21 mouse cellular contexts compared by ENCODE assay signal in genomic region chr8:127885211-127885610, GRCm38 (mm10).
DNase-seq lines count a peak whose midpoint lies in the region; ATAC-seq and TF ChIP-seq lines count a peak whose summit lies in the region.
"Had no signal": no experiment of that assay in that cellular context is flagged by ENCODE, and none has a peak within 500 bp of the region (broad histone marks: within the 10 kb centered on the region; RNA-seq: fewer than 3 reads in every experiment).

No protein-coding gene starts in this region.

- no peak overlapping the region for H3K4me2 ChIP-seq in lung, embryonic 16.5 days (ENCODE audit: low read depth, low read length)
- H3K4me2 ChIP-seq: embryonic facial prominence, embryonic 12.5 days; forebrain, embryonic 13.5 days; forebrain, embryonic 15.5 days had no signal

- no peak overlapping the region for H3K9ac ChIP-seq in heart, adult 2 months (ENCODE audit: low read depth, low read length)
- no peak overlapping the region for H3K9ac ChIP-seq in lung, embryonic 16.5 days (ENCODE audit: low read length)
- no peak overlapping the region for H3K9ac ChIP-seq in ES-E14 (ENCODE audit: insufficient read depth, low read depth, low read length, poor library complexity, severe bottlenecking)
- H3K9ac ChIP-seq: embryonic facial prominence, embryonic 12.5 days; forebrain, embryonic 13.5 days; forebrain, embryonic 15.5 days; forebrain, postnatal 0 days had no signal

- no peak for TF ChIP-seq POLR2A in heart, adult 2 months (IDR thresholded peaks at IDR 0.05; ENCODE audit: insufficient read depth, low read depth, low read length)

- H3K4me1 ChIP-seq in heart, adult 2 months (ENCODE audit: control insufficient read depth, insufficient read depth, low read length), result 0 out of 2 replicates have a peak, but pooled peaks cover 1% of the 10 kb centered on the region
- H3K4me1 ChIP-seq in lung, embryonic 16.5 days (replicated peaks; ENCODE audit: control insufficient read depth, insufficient read depth, low read length), result no peaks in the 10 kb centered on the region
- no peaks in the 10 kb centered on the region for H3K4me1 ChIP-seq in ES-E14 (ENCODE audit: control insufficient read depth in 2 of 2, insufficient read depth in 2 of 2, low read length in 2 of 2, poor library complexity in 1 of 2)
- peaks cover 14% of the 10 kb centered on the region for H3K4me1 ChIP-seq in limb, embryonic 10.5 days
- H3K4me1 ChIP-seq: embryonic facial prominence, embryonic 12.5 days; forebrain, embryonic 13.5 days; forebrain, embryonic 15.5 days had no signal

- DNase-seq in heart, adult 2 months, result no peak
- no peak for DNase-seq in heart, postnatal 25 days (ENCODE audit: low spot score)
- no peak for DNase-seq in lung, postnatal 4 days
- DNase-seq in ES-E14 (ENCODE audit: low read depth, low spot score), result no peak
- DNase-seq in limb, embryonic 10.5 days (ENCODE audit: low spot score), result no peak
- no peak for DNase-seq in spleen, postnatal 14 days (ENCODE audit: low spot score in 2 of 2)
- no peak for DNase-seq in right cerebral cortex, postnatal 4 days
- DNase-seq: adrenal gland, adult 2 months; adrenal gland, postnatal 10 days; adrenal gland, postnatal 25 days; cerebellum, adult 11-12 months; cerebellum, adult 2 months; cerebellum, adult 9-10 months; cerebellum, postnatal 10 days; cerebellum, postnatal 25 days; forebrain, postnatal 0 days had no signal

- intact Hi-C loops in heart, adult 2 months (cut with DNase I), result no loop called here
- intact Hi-C loops in heart, postnatal 25 days (cut with DNase I), result loop anchor here (5.0 kb wide), 1 partner anchor 67 kb away; no protein-coding TSS in a partner anchor

- peak overlapping the region; percentile 51 for H3K27ac ChIP-seq in heart, adult 2 months
- H3K27ac ChIP-seq in lung, embryonic 16.5 days (ENCODE audit: low read length), result peak overlapping the region; percentile 61; the same call in 1 of the 2 replicates
- peak overlapping the region; percentile 76; the same call in 1 of the 2 replicates for H3K27ac ChIP-seq in ES-E14 (ENCODE audit: insufficient read depth, low read depth, low read length, poor library complexity, severe bottlenecking)
- 0 out of 2 replicates have a peak overlapping the region, but pooled peaks have one; percentile 30 for H3K27ac ChIP-seq in limb, embryonic 10.5 days
- H3K27ac ChIP-seq: embryonic facial prominence, embryonic 10.5 days; embryonic facial prominence, embryonic 12.5 days; forebrain, embryonic 13.5 days; forebrain, embryonic 15.5 days had no signal

- no peaks in the 10 kb centered on the region for H3K79me2 ChIP-seq in heart, adult 2 months (replicated peaks; ENCODE audit: control insufficient read depth, insufficient read depth, low read length)

- no peaks in the 10 kb centered on the region for H3K36me3 ChIP-seq in heart, adult 2 months (ENCODE audit: control insufficient read depth, insufficient read depth, low read length)
- no peaks in the 10 kb centered on the region for H3K36me3 ChIP-seq in lung, embryonic 16.5 days (ENCODE audit: control insufficient read depth, insufficient read depth, low read length)
- H3K36me3 ChIP-seq in ES-E14 (ENCODE audit: control insufficient read depth, insufficient read depth, low read length, poor library complexity, severe bottlenecking), result peaks cover 2% of the 10 kb centered on the region; the same call in 1 of the 2 replicates
- no peaks in the 10 kb centered on the region for H3K36me3 ChIP-seq in limb, embryonic 10.5 days
- H3K36me3 ChIP-seq: embryonic facial prominence, embryonic 10.5 days; embryonic facial prominence, embryonic 12.5 days; forebrain, embryonic 15.5 days had no signal

- WGBS in heart, adult 2 months, result 95% methylated on average over 3 of the region's 3 CpGs
- 78% methylated on average over 3 of the region's 3 CpGs for WGBS in lung, embryonic 16.5 days
- WGBS in limb, embryonic 10.5 days, result 89% methylated on average over 3 of the region's 3 CpGs

- in situ Hi-C loops in ES-E14 (cut with MboI; ENCODE audit: low sequenced_read_pairs in 2 of 2, unreplicated experiment in 2 of 2), result no loop called here

- no peaks in the 10 kb centered on the region for H3K9me3 ChIP-seq in lung, embryonic 16.5 days (ENCODE audit: control insufficient read depth, low read length)
- H3K9me3 ChIP-seq in ES-E14 (ENCODE audit: control insufficient read depth, insufficient read depth, low read depth, low read length), result 0 out of 2 replicates have a peak, but pooled peaks cover 1% of the 10 kb centered on the region
- H3K9me3 ChIP-seq in limb, embryonic 10.5 days (replicated peaks), result no peaks in the 10 kb centered on the region
- H3K9me3 ChIP-seq: embryonic facial prominence, embryonic 10.5 days; embryonic facial prominence, embryonic 12.5 days; forebrain, embryonic 13.5 days; forebrain, embryonic 15.5 days had no signal

- no peaks in the 10 kb centered on the region for H3K27me3 ChIP-seq in heart, adult 2 months (ENCODE audit: control insufficient read depth, insufficient read depth, low read length)
- no peaks in the 10 kb centered on the region for H3K27me3 ChIP-seq in lung, embryonic 16.5 days (ENCODE audit: control insufficient read depth, insufficient read depth, low read depth, low read length)
- no peaks in the 10 kb centered on the region for H3K27me3 ChIP-seq in limb, embryonic 10.5 days (ENCODE audit: low read depth, poor library complexity, severe bottlenecking)
- H3K27me3 ChIP-seq: embryonic facial prominence, embryonic 12.5 days; forebrain, embryonic 13.5 days; forebrain, embryonic 15.5 days had no signal

- H3K4me3 ChIP-seq in heart, adult 2 months, result no peak overlapping the region
- H3K4me3 ChIP-seq in lung, embryonic 16.5 days (ENCODE audit: low read length), result no peak overlapping the region
- no peak overlapping the region for H3K4me3 ChIP-seq in ES-E14 (ENCODE audit: insufficient read depth in 1 of 2, low read depth in 1 of 2, low read length in 2 of 2, poor library complexity in 1 of 2, severe bottlenecking in 1 of 2)
- H3K4me3 ChIP-seq in limb, embryonic 10.5 days, result no peak overlapping the region
- H3K4me3 ChIP-seq: embryonic facial prominence, embryonic 10.5 days; embryonic facial prominence, embryonic 12.5 days; forebrain, embryonic 13.5 days; forebrain, embryonic 15.5 days had no signal

- ATAC-seq in lung, embryonic 16.5 days (ENCODE audit: low read depth), result no peak
- ATAC-seq: forebrain, embryonic 13.5 days; forebrain, embryonic 15.5 days; forebrain, postnatal 0 days had no signal

- TF ChIP-seq EP300 in heart, adult 2 months (IDR thresholded peaks at IDR 0.05; ENCODE audit: insufficient read depth, low read depth, low read length), result no peak

- no peak for TF ChIP-seq CTCF in heart, adult 2 months (IDR thresholded peaks at IDR 0.05)

TF ChIP-seq in ES-E14, 5 proteins besides CTCF, POLR2A, EP300 and RAD21:
- TF ChIP-seq MAFK (IDR thresholded peaks at IDR 0.05; ENCODE audit: insufficient read depth, low read depth, low read length), result no peak
- no peak for TF ChIP-seq ZC3H11A (IDR thresholded peaks at IDR 0.05; ENCODE audit: borderline replicate concordance, low read depth, low read length)
- no peak for TF ChIP-seq HCFC1 (IDR thresholded peaks at IDR 0.05; ENCODE audit: borderline replicate concordance, insufficient read depth, low read length)
- TF ChIP-seq ZNF384 (IDR thresholded peaks at IDR 0.05; ENCODE audit: low read depth, low read length), result peak; percentile 92
- no peak for TF ChIP-seq CHD2 (IDR thresholded peaks at IDR 0.05; ENCODE audit: low read depth, low read length)
